Mouse (Mus musculus) lung, adult 2 months (tissue): Measurements from ENCODE around the gene Efna3.

ENCODE experiments used
- CTCF ChIP-seq: fragments of 200-500 bp; IDR thresholded peaks from 2 replicates; pipeline ENCODE4 v1.5.1; 2011; ENCODE audit warnings: mild to moderate bottlenecking, low read length, control low read depth; ENCODE audit not compliant: insufficient read depth
- POLR2A ChIP-seq: fragments of 200-500 bp; IDR thresholded peaks from 2 replicates; pipeline ENCODE4 v1.6.1; 2011; ENCODE audit warnings: low read depth, mild to moderate bottlenecking, control low read depth, low read length, borderline replicate concordance; ENCODE audit errors: extremely low read depth

DNA sequence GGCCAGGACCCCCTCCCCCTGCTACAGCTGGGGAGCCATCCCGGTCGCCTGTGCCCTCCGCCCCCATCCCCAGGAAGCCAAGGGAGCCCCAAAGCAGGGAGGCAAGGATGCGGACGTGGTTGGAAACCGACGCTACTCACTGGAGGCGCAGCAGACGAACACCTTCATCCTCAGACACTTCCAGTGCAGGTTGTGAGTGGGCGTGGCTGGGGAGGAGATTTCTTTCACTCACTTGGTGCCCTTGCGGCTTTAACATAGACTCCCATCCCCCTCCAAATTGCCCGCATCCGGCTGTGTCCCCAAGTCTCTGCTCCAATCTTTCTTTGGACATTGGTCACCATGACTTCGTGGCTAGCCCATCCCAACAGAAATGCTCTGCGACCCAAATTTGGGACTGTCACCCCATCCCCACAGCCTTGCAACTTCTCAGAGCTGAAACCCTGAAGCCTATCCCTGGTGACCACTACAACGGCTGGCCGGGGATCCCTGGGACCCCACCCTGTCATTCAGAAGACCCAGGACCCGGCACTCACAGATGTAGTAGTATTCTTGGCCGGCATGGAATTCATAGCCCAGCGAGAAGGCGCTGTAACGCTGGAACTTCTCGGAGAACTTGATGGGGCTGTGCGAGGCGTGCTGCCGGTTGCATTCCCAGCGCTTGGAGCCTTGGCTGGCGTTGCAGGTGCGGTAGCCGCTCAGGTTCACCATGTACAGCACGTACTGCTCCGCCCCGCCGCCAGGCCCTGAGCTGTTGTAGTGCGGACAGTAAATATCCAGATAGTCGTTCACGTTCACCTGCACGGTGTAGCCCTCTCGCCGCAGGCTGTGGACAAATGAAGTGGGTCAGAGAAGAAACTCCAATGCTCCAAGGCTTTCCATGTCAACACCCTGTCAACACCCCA lies 6.6 kb downstream of the Efna3 start:
- no peak for TF ChIP-seq POLR2A
- no peak for TF ChIP-seq CTCF
